Mouse (Mus musculus) heart, embryonic 15.5 days (tissue): ENCODE data around the gene Polr2h. TPM values are rescaled to one million over a fixed set of nuclear protein-coding genes. Genes with fewer than 3 reads are reported as not detected.

Source experiments
- ATAC-seq: fragments of 200-750 bp; cut with Nextera tagmentation; replicated peaks from 2 replicates; pipeline ENCODE4 v1.8.0; 2017; ENCODE audit warnings: low read depth, moderate TSS enrichment; ENCODE audit not compliant: insufficient number of reproducible peaks, insufficient read depth, low FRiP score
- H3K27ac ChIP-seq: fragments of 300-500 bp; sonication (generic); 2 replicates; pipeline ENCODE4 v1.5.1; 2015; ENCODE audit warnings: mild to moderate bottlenecking, inconsistent platforms
- H3K27me3 ChIP-seq: fragments of 300-500 bp; sonication (generic); 2 replicates; pipeline ENCODE4 v1.6.1; 2015; ENCODE audit warnings: inconsistent platforms
- H3K36me3 ChIP-seq: fragments of 300-500 bp; sonication (generic); 2 replicates; pipeline ENCODE4 v1.6.1; 2015; ENCODE audit warnings: mild to moderate bottlenecking, inconsistent platforms
- H3K4me1 ChIP-seq: fragments of 300-500 bp; sonication (generic); replicated peaks from 2 replicates; pipeline ENCODE4 v1.6.1; 2015; ENCODE audit warnings: inconsistent platforms
- H3K4me2 ChIP-seq: fragments of 300-500 bp; sonication (generic); 2 replicates; pipeline ENCODE4 v1.6.1; 2015; ENCODE audit warnings: inconsistent platforms, mild to moderate bottlenecking, moderate library complexity
- H3K4me3 ChIP-seq: fragments of 300-500 bp; sonication (generic); 2 replicates; pipeline ENCODE4 v1.5.1; 2015; ENCODE audit warnings: mild to moderate bottlenecking, inconsistent platforms
- H3K9ac ChIP-seq: fragments of 300-500 bp; sonication (generic); 2 replicates; pipeline ENCODE4 v1.6.1; 2015; ENCODE audit warnings: mild to moderate bottlenecking, inconsistent platforms
- H3K9me3 ChIP-seq: fragments of 300-500 bp; sonication (generic); replicated peaks from 2 replicates; pipeline ENCODE4 v1.6.1; 2016; ENCODE audit warnings: inconsistent platforms
- WGBS: fragments of 180-500 bp; shearing (Covaris S2); methylation state at CpG from one replicate; pipeline ENCODE4 v1.1.7; 2015; ENCODE audit warnings: mixed read lengths; 5-methylcytosine and 5-hydroxymethylcytosine counted together
- polyA plus RNA-seq: library from polyadenylated mRNA; unstranded; fragments of >200 nt; fragmentation: Nextera tagmentation; extraction: Ambion mirVana; gene quantifications from 2 replicates; pipeline ENCODE4 v1.2.1, GENCODE M21; 2015

The Polr2h gene
- polyA plus RNA-seq, 1 experiment from 2014 or later: 41.0 TPM

- no peak for ATAC-seq
- no peak overlapping the region for H3K4me3 ChIP-seq
- H3K4me2 ChIP-seq: no peak overlapping the region
- peaks cover 15% of the 10 kb centered on the region for H3K27me3 ChIP-seq
- H3K9me3 ChIP-seq: no peaks in the 10 kb centered on the region
- peaks cover 9% of the 10 kb centered on the region; the same call in 1 of the 2 replicates for H3K36me3 ChIP-seq
- H3K4me1 ChIP-seq: peaks cover 6% of the 10 kb centered on the region
- 58% methylated on average over 4 of the region's 4 CpGs for WGBS
- no peak overlapping the region for H3K27ac ChIP-seq
- H3K9ac ChIP-seq: no peak overlapping the region
These were observed 5.8 kb downstream of the Polr2h start for GRCm38 (mm10) chr16:20723247-20723646.

DNA sequence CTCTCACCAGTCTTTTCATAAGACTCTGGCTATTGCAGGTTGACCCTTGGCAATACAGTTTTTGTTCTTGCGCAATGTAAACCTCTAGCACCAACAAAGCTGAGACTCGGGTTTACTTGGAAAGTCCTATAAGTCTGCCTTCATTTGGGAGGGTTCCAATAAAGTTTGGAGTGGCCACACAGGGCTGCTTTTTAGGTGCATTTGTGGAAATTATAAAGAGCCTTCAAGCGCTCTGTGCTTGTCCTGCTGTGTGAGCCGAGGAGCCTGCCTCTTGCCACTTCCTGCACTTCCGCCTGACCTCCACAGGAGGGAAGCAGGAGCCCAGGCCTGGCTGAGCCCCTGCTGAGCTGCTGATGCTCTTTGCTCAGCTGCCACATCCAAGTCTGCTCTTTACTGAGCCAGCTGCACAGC is 6.9 kb downstream of the Polr2h start:
- H3K4me2 ChIP-seq: no peak overlapping the region
- H3K27me3 ChIP-seq: peaks cover 15% of the 10 kb centered on the region
- H3K4me1 ChIP-seq: no peaks in the 10 kb centered on the region
- 29% methylated on average over 5 of the region's 5 CpGs for WGBS
- no peaks in the 10 kb centered on the region for H3K9me3 ChIP-seq
- H3K27ac ChIP-seq: no peak overlapping the region
- H3K36me3 ChIP-seq: peaks cover 9% of the 10 kb centered on the region; the same call in 1 of the 2 replicates
- no peak overlapping the region for H3K4me3 ChIP-seq
- no peak overlapping the region for H3K9ac ChIP-seq
- ATAC-seq: peak; percentile 35; the same call in 1 of the 2 replicates

DNA sequence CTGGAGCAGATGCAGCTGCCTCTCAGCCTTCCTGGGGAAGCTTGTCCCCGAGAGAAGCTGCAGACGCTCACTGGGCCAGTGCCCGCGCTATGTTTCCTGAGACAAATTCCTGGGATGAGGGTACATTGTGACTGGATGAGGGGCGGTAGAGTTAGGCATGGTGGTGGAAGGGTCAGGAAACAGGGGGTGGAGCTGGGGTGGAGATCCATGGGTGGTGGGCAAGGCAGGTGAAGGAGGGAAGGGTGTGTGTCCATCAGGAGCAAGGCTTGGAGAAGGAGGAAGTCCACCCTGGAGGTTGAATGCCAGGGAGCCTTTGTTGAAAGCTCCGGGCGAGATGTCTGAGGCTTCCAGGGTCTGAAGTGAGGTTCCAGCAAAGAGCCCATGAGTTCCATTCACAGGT is 7.9 kb downstream of the Polr2h start:
- Histone ChIP-seq H3K4me3 (no peak overlapping the region), H3K9me3 (no peaks in the 10 kb centered on the region), H3K36me3 (peaks cover 5% of the 10 kb centered on the region; the same call in 1 of the 2 replicates), H3K4me2 (no peak overlapping the region), H3K27ac (no peak overlapping the region), H3K9ac (no peak overlapping the region), H3K27me3 (peaks cover 16% of the 10 kb centered on the region), H3K4me1 (no peaks in the 10 kb centered on the region)
- 70% methylated on average over 7 of the region's 7 CpGs for WGBS
- no peak for ATAC-seq

DNA sequence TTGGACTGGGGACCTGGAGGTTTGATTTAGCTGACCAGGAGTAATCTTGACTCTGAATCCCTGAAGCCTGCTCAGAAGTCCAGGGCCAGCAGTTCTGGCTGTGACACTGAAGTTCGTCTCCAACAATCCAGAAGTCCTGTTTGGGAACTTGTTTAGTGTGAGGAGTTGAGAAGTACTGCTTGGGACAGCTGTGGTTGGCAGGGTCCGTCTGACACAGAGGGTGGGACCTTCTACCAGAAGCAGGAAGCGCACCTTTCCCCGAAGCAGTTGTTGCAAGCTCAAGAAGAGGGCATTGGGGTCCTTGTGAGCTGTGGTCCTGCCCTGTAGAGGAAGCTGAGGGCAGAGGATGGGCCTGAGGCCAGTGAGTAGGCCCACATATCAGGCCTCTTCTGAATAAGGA is 8.3 kb downstream of the Polr2h start:
- H3K27ac ChIP-seq: no peak overlapping the region
- no peak for ATAC-seq
- 68% methylated on average over 4 of the region's 4 CpGs for WGBS

DNA sequence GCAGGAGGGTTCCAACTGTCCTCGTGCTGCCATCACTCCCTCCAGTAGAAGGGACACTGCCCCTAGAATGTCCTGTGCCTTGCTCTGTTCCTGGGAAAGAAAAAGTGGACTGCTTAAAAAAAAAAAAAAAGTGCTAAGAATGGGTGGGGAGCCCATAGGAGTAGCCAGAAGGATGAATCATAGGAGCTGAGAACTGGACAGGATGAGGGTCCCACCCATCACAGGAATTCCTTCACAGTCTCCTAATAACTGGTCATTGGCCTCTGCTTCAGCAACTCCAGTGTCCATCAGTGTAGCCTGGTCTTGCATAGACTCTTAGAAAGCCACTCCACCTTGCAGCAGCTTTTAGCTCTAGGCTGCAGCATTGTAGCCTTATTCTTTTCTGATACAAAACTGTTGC is 8.9 kb downstream of the Polr2h start:
- Histone ChIP-seq H3K4me2 (no peak overlapping the region), H3K36me3 (no peaks in the 10 kb centered on the region; the same call in 1 of the 2 replicates), H3K9ac (no peak overlapping the region), H3K4me1 (no peaks in the 10 kb centered on the region), H3K27me3 (peaks cover 24% of the 10 kb centered on the region), H3K27ac (no peak overlapping the region), H3K9me3 (no peaks in the 10 kb centered on the region), H3K4me3 (no peak overlapping the region)
- no peak for ATAC-seq
- WGBS: 54% methylated on average over 1 of the region's 1 CpGs

More for the DNA sequence above, 8.3 kb downstream of the Polr2h start:
- H3K9me3 ChIP-seq: no peaks in the 10 kb centered on the region
- no peaks in the 10 kb centered on the region for H3K4me1 ChIP-seq
- H3K27me3 ChIP-seq: peaks cover 20% of the 10 kb centered on the region
- H3K4me2 ChIP-seq: no peak overlapping the region
- no peak overlapping the region for H3K4me3 ChIP-seq
- peaks cover under 1% of the 10 kb centered on the region; the same call in 1 of the 2 replicates for H3K36me3 ChIP-seq
- H3K9ac ChIP-seq: no peak overlapping the region

DNA sequence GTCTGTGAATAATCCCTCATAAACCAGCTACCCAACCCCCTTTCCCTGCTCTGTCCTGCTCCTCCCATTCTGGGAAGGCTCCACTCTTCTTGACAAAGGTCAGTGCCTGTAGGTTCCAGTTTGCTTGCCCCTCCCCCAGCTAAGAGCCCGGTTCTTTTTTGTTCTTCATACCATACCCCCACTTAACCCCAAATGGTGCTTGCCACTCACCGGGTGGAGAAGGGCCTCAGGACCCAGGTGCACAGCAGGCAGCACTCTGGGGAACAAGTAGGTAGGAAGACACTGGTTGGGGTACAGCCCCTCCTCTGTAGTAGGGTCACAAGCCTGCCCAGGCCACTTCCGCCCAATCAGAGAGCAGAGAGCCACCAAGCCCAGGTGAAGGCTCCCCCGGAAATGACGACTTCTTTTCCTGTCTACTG is 12.8 kb downstream of the Polr2h start:
- no peak overlapping the region for H3K4me3 ChIP-seq
- no peaks in the 10 kb centered on the region for H3K9me3 ChIP-seq
- peaks cover 54% of the 10 kb centered on the region for H3K27me3 ChIP-seq
- H3K4me2 ChIP-seq: no peak overlapping the region
- WGBS: 32% methylated on average over 5 of the region's 5 CpGs
- ATAC-seq: no peak
- H3K4me1 ChIP-seq: peaks cover 25% of the 10 kb centered on the region
- no peaks in the 10 kb centered on the region for H3K36me3 ChIP-seq
- H3K27ac ChIP-seq: no peak overlapping the region
- H3K9ac ChIP-seq: no peak overlapping the region

DNA sequence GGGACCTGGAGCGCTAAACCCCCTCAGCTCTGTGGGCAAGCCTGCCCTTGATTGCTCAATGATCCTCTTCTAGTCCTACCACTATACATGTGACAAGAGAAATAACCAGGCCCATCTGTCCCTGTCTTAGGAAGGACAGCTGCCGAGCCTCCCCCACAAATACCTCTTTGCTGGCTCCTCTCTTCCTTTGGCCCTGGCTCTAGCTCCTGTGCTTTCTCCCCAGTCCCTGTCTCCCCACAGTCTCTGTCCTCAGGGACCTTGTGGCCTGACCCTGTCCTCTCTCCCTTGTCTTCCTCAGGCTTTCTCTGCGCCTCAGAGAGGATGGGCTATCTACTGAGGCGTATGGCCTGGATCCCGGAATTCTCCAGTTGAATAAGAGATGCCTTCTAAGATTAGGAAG is 14.2 kb downstream of the Polr2h start:
- WGBS: 62% methylated on average over 5 of the region's 5 CpGs

GRCm38 (mm10) chr16:20732251-20732924 is 14.9 kb downstream of the Polr2h start:
- WGBS: 2% methylated on average over 25 of the region's 30 CpGs
- Histone ChIP-seq H3K9me3 (no peaks in the 10 kb centered on the region), H3K4me1 (peaks cover 25% of the 10 kb centered on the region), H3K27me3 (peaks cover 60% of the 10 kb centered on the region), H3K4me3 (peak overlapping the region; percentile 69), H3K36me3 (no peaks in the 10 kb centered on the region), H3K27ac (no peak overlapping the region), H3K4me2 (peak overlapping the region; percentile 99), H3K9ac (peak overlapping the region; percentile 70)
- 0 out of 2 replicates have a peak, but pooled peaks have one; percentile 25 for ATAC-seq

More for the DNA sequence above, 14.2 kb downstream of the Polr2h start:
- Histone ChIP-seq H3K27ac (no peak overlapping the region), H3K36me3 (no peaks in the 10 kb centered on the region), H3K9me3 (no peaks in the 10 kb centered on the region), H3K9ac (no peak overlapping the region), H3K27me3 (peaks cover 62% of the 10 kb centered on the region), H3K4me3 (no peak overlapping the region), H3K4me1 (peaks cover 25% of the 10 kb centered on the region), H3K4me2 (peak overlapping the region; percentile 99; the same call in 1 of the 2 replicates)
- ATAC-seq: no peak

DNA sequence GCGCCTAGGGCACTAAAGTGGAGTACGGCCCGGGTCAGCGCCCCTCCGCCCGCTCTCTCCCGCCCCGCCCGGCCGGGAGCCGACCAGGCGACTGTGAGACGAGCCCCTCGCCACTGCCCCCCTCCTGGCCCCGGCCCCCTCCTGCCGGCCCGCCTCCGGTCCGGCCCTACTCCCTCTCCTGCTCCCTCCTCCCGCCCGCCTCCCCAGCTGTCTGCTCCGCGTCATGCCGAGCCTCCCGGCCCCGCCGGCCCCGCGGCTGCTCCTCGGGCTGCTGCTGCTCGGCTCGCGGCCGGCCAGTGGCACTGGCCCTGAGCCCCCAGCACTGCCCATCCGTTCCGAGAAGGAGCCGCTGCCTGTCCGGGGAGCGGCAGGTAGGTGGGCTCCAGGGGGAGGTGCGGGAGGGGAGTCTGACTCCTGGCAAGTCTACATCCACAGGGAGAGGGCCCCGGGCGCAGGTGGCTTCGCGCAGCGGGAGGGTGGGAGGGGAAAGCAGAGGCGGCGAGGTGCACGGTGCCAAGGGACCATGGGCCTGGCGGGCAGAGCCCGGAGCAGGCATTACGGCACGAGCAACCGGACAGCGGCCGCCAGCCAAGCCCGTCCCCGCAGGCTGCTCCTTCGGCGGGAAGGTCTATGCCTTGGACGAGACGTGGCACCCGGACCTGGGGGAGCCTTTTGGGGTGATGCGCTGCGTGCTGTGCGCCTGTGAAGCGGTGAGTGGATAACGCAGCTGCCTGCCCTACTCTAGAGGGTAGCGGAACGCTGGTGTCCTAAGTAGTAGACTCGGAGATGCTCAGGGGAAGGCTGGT is 15.7 kb downstream of the Polr2h start, which contains the start of gene Chrd:
TSS of gene Chrd (plus strand) at position 203 of the 806 bp plus-strand sequence.
- H3K27ac ChIP-seq: no peak within 1 kb of the TSS
- H3K36me3 ChIP-seq: no peaks in the 10 kb centered on the region
- H3K9ac ChIP-seq: peak within 1 kb of the TSS; percentile 70
- peaks cover 60% of the 10 kb centered on the region for H3K27me3 ChIP-seq
- peaks cover 25% of the 10 kb centered on the region for H3K4me1 ChIP-seq
- H3K9me3 ChIP-seq: no peaks in the 10 kb centered on the region
- WGBS: under 1% methylated on average over 53 of the region's 70 CpGs
- ATAC-seq: peak; percentile 68; the same call in 1 of the 2 replicates
- H3K4me2 ChIP-seq: peak within 1 kb of the TSS; percentile 99
- peak within 1 kb of the TSS; percentile 69 for H3K4me3 ChIP-seq

GRCm38 (mm10) chr16:20733731-20734730 is 16.6 kb downstream of the Polr2h start, which contains the start of gene Thpo:
Gene Thpo, minus strand, starts transcription at chr16:20734511.
- H3K4me1 ChIP-seq: peaks cover 25% of the 10 kb centered on the region
- H3K4me2 ChIP-seq: peak within 1 kb of the TSS; percentile 99
- ATAC-seq: no peak
- H3K27ac ChIP-seq: no peak within 1 kb of the TSS
- 2% methylated on average over 45 of the region's 45 CpGs for WGBS
- no peaks in the 10 kb centered on the region for H3K9me3 ChIP-seq
- peak within 1 kb of the TSS; percentile 69 for H3K4me3 ChIP-seq
- peak within 1 kb of the TSS; percentile 70 for H3K9ac ChIP-seq
- H3K36me3 ChIP-seq: no peaks in the 10 kb centered on the region
- H3K27me3 ChIP-seq: peaks cover 60% of the 10 kb centered on the region
